Mouse (Mus musculus): ENCODE data around the gene Zfp946. TPM values are rescaled to one million over a fixed set of nuclear protein-coding genes. Genes with fewer than 3 reads are reported as not detected.

Gene Zfp946
- 6.7 and 7.7 TPM in 2 replicates for total RNA-seq (2021)
- long read RNA-seq, experiment 1, partial matches to known transcripts = 1 of 7 reads
- long read RNA-seq, experiment 1, other reads (novel, unspliced or antisense) = 5 of 7 reads
- long read RNA-seq, experiment 2, partial matches to known transcripts = 2 of 9 reads
- long read RNA-seq, experiment 2, other reads (novel, unspliced or antisense) = 5 of 9 reads

- peak; percentile 91 for DNase-seq
These were observed at the start of gene Zfp946 for GRCm38 (mm10) chr17:22423952-22424617. TSS of gene Zfp946 (plus strand) at chr17:22424222.

DNA sequence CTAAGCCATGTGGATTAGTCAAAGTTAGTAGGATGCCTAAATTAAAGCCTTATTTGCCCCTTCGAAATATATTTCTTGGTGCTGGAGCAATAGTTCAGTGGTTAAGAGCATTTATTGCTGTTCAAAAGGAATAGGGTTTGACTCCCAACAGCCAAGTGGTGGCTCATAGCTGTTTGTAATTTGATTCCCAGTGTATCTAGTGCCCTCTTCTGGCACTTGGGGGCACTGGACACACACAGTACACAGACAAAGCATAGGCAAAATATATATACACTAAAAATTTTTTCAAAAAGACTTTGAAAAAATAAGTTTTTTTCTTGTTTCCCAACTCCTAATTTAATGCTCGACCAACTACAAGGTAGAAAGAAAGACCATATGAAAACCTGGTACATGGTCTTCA, 13.3 kb upstream of the Zfp946 start:
- peak; percentile 42 for DNase-seq

GRCm38 (mm10) chr17:22417510-22417909, 6.5 kb upstream of the Zfp946 start:
- peak; percentile 70 for DNase-seq

GRCm38 (mm10) chr17:22424636-22425354, 773 bp downstream of the Zfp946 start:
- DNase-seq = peak; percentile 20

- DNase-seq = no peak
These were observed 23.7 kb downstream of the Zfp946 start for GRCm38 (mm10) chr17:22447684-22448083.

- no peak for DNase-seq
These were observed 73.1 kb downstream of the Zfp946 start for GRCm38 (mm10) chr17:22497120-22497519.

Other genes with a start within 250 kb of the Zfp946 start
- gene Zfp994, start 198.6 kb upstream of the Zfp946 start, total RNA-seq (2021) = 4.2 TPM in 2 replicates
- 9.4 and 11.2 TPM in 2 replicates for gene CT030661.1, start 109.4 kb upstream of the Zfp946 start, total RNA-seq (2021)
- gene Zfp944, start 62.8 kb upstream of the Zfp946 start, total RNA-seq (2021) = 6.5 and 7.8 TPM in 2 replicates
- gene Zfp758, start 62.8 kb upstream of the Zfp946 start, total RNA-seq (2021) = 9.2 and 9.7 TPM in 2 replicates
- gene Vmn2r111, start 149.3 kb downstream of the Zfp946 start, total RNA-seq (2021) = not detected in 2 replicates
- not detected in 2 replicates for gene Vmn2r112, start 176.7 kb downstream of the Zfp946 start, total RNA-seq (2021)